Mouse (Mus musculus): ENCODE measurements at regions not wholly inside any gene's neighbourhood (a gene's known extent, or its start where the extent isn't known, plus 50 kb on each side); places are given as distances from the start of the nearest gene placed in this dataset.

DNA sequence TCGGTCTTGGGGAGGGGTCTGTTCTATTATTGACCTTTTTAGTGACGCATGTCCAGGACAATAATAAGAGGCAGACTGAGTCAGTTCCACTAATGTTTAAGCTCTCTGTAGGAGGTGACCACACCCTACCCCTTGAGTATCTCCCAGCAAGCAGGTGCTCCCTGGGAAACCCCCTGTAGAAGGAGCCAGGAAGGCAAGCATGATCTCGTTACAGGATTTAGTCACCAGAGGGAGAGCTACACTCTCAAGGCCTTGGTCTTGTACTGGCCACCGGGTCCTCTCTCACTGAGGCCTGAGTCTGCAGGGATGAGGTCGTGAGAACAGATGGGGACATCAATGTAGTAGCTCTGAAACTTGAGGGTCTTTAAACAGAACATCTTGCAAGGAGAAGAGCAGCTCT, 55.3 kb upstream of the Ccnd2 start:
- 78% methylated on average over 5 of the region's 5 CpGs for WGBS
- H3K4me3 ChIP-seq (ENCODE audit: insufficient read depth, low read depth, low read length) = no peak overlapping the region
- no peak overlapping the region for H3K27ac ChIP-seq (ENCODE audit: insufficient read depth, low read depth, low read length)
- no peaks in the 10 kb centered on the region for H3K4me1 ChIP-seq (ENCODE audit: control insufficient read depth, insufficient read depth, low read length)
- no peak for TF ChIP-seq POLR2A (IDR thresholded peaks at IDR 0.05; ENCODE audit: insufficient read depth, low read depth, low read length)
- no peak for TF ChIP-seq CTCF (IDR thresholded peaks at IDR 0.05; ENCODE audit: insufficient read depth, low read depth, low read length)

DNA sequence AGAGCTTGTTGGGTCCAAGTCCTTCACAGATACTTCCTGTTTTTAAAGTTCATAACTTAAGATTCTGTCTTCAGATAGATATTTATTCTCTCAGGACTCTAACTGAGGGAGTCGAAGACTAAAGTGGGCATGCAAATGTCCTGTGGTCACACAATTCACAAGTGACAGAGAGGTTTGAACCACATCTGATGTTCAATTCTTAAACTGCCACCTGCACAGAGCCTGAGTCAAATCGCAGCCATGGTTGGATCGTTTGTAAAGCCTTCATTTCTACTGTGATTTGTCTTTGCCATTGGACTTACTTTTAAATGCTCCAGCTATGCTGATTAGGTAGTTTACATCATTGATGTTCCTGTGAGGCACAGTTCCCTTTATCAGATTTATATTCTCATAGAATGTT, 61.4 kb upstream of the Ccnd2 start:
- whole genome bisulfite sequencing = 93% methylated on average over 3 of the region's 3 CpGs

DNA sequence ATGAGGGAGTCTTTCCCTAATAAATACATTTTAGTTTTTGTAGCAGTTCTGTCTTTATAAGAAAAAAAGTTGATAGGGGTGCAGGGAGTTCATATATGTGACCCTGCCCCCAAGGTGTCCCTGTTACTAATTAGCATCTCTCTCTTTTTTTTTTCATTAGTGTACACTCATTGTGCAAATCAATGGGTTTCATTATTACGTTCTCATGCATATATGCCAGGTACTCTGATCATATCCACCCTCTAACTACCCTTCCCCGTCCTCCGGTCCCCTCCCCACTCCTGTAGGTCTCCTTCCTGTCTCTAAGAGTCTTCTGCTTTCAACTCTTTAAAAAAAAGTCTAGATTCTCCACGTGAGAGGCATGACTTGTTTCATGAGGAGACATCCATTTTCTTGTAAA, 63.9 kb upstream of the Ccnd2 start:
- no peak overlapping the region for H3K4me3 ChIP-seq (ENCODE audit: insufficient read depth, low read depth, low read length)
- H3K4me1 ChIP-seq (ENCODE audit: control insufficient read depth, insufficient read depth, low read length) = peaks cover 2% of the 10 kb centered on the region; the same call in 1 of the 2 replicates
- TF ChIP-seq POLR2A (IDR thresholded peaks at IDR 0.05; ENCODE audit: insufficient read depth, low read depth, low read length) (no peak), CTCF (IDR thresholded peaks at IDR 0.05; ENCODE audit: insufficient read depth, low read depth, low read length) (no peak)
- WGBS = 75% methylated on average over 4 of the region's 4 CpGs
- no peak overlapping the region for H3K27ac ChIP-seq (ENCODE audit: insufficient read depth, low read depth, low read length)

More for the DNA sequence above, 61.4 kb upstream of the Ccnd2 start:
- Histone ChIP-seq H3K27ac (ENCODE audit: insufficient read depth, low read depth, low read length) (no peak overlapping the region), H3K4me1 (ENCODE audit: control insufficient read depth, insufficient read depth, low read length) (no peaks in the 10 kb centered on the region), H3K4me3 (ENCODE audit: insufficient read depth, low read depth, low read length) (no peak overlapping the region)
- TF ChIP-seq POLR2A (IDR thresholded peaks at IDR 0.05; ENCODE audit: insufficient read depth, low read depth, low read length) = no peak
- no peak for TF ChIP-seq CTCF (IDR thresholded peaks at IDR 0.05; ENCODE audit: insufficient read depth, low read depth, low read length)

DNA sequence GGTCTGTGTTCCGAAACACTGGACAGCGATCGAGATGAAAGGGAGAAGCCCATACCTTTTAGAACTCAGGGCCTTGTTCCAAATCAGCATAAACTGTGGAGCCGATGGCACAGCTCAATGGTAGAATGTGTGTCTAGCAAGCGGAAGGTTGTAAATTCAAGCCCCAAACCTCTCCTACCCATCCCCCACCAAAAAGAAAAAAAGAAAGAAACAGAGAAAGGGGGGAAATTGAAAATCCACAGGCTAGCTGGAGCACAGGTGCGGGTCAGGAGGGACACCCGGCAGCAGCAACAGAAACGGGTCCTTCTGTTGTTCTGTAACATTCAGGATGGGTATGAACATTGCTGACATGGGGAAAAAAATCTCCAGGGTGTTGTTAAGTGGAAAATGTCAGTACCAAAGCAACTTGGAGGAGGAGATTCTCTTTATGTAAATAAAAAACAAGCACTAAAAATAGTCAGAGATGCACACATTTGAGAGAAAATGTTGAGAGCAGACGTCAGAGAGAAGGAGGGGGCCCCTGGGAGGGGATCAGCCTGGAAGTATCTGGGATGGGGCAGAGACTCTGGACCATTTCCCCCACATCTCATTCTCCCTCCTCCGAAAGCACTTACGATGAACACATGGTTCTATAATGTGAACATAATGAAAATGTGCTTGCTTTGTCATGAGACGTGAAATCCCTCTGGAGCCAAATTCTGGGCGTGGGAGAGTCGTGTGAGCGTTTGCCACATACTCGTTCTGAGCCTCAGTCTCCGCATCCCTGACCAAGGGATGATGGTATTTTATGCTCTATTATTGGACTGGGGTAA, 66.8 kb upstream of the Ccnd2 start:
- Histone ChIP-seq H3K27ac (ENCODE audit: insufficient read depth, low read depth, low read length) (no peak overlapping the region), H3K4me3 (ENCODE audit: insufficient read depth, low read depth, low read length) (no peak overlapping the region), H3K4me1 (ENCODE audit: control insufficient read depth, insufficient read depth, low read length) (peaks cover 2% of the 10 kb centered on the region; the same call in 1 of the 2 replicates)
- TF ChIP-seq CTCF (IDR thresholded peaks at IDR 0.05; ENCODE audit: insufficient read depth, low read depth, low read length) (no peak), POLR2A (IDR thresholded peaks at IDR 0.05; ENCODE audit: insufficient read depth, low read depth, low read length) (no peak)
- 55% methylated on average over 17 of the region's 17 CpGs for WGBS

DNA sequence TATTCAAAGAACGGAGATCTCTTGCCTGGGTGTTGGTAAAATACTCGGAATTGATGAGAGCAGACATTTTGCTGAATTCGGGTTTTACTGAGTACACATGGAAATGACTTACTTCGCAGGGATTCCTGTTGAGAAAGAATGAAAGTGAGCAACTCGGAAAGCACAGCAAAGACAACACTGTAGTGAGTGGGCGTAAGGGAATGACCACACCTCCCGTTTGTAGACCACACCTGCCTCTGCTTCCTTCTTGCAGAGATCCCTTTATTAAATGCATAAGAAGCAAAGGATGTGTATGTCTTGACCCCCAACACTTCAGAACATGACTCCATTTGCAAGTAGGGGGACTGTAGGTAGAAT, 67.4 kb upstream of the Ccnd2 start:
- TF ChIP-seq CTCF (IDR thresholded peaks at IDR 0.05; ENCODE audit: insufficient read depth, low read depth, low read length) = no peak
- no peak for TF ChIP-seq POLR2A (IDR thresholded peaks at IDR 0.05; ENCODE audit: insufficient read depth, low read depth, low read length)
- Histone ChIP-seq H3K4me3 (ENCODE audit: insufficient read depth, low read depth, low read length) (no peak overlapping the region), H3K4me1 (ENCODE audit: control insufficient read depth, insufficient read depth, low read length) (peaks cover 2% of the 10 kb centered on the region; the same call in 1 of the 2 replicates), H3K27ac (ENCODE audit: insufficient read depth, low read depth, low read length) (no peak overlapping the region)
- WGBS = 68% methylated on average over 7 of the region's 7 CpGs

DNA sequence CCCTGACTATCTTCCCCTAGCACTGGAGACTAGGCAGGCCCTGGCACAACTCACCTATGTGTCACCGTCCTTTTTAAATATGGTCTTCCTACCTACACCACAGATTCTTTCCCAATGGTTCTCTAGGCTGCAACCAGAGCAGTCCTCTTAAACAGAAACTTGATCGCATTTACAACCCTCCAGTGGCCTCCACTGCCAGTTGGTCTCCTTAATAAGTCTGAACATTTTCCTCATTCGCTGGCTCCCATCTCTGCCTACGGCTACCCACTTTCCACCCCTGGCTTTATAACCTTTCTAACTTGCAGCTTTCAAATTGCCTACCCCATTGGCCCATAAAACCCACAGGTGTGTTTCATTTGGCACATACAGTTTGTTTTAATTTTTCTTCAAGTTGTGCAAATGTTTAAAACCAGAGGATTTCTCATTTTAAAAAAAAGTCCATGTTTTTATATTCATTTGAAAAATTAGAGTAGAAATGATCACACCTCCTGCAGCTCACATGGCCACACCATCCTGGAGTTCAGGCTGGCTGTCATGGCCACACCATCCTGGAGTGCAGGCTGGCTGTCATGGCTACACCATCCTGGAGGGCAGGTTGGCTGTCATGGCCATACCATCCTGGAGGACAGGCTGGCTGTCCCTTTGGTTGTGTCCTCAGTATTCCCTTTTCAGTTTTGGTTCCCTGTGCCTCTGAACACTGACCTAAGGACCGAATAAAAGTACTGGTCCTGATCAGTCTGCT, 74.4 kb upstream of the Ccnd2 start:
- Histone ChIP-seq H3K4me3 (ENCODE audit: insufficient read depth, low read depth, low read length) (no peak overlapping the region), H3K4me1 (ENCODE audit: control insufficient read depth, insufficient read depth, low read length) (no peaks in the 10 kb centered on the region), H3K27ac (ENCODE audit: insufficient read depth, low read depth, low read length) (no peak overlapping the region)
- TF ChIP-seq POLR2A (IDR thresholded peaks at IDR 0.05; ENCODE audit: insufficient read depth, low read depth, low read length) (no peak), CTCF (IDR thresholded peaks at IDR 0.05; ENCODE audit: insufficient read depth, low read depth, low read length) (no peak)
- 90% methylated on average over 5 of the region's 5 CpGs for WGBS

DNA sequence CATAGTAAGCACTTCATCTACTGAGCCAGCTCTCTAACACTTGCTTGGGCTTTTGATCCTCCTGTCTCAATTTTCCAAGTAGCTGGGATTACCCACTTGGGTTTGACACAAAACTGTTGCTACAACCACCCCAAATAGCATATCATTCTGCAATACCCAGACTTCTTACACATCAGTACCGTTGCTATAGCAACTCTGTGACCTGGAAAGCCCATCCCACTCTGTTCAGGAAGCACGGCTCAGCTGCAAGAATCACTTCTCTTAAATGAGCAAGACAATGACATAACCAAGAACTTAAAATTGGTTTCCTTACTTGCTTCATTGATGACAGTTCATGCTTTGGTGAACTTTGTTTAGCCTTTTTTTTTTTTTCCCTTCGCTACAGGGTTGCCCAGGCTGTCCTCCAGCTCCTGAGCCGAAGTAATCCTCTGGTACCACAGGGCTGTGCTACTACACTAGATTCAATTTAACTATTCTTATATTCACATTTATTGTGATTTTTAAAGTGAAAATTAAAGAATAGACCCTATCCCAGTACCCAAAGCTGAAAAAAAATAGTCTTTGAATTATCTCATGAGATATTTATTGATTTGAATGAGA, 84.6 kb upstream of the Ccnd2 start:
- WGBS = 69% methylated on average over 4 of the region's 4 CpGs
- no peak overlapping the region for H3K27ac ChIP-seq (ENCODE audit: insufficient read depth, low read depth, low read length)
- no peak for TF ChIP-seq CTCF (IDR thresholded peaks at IDR 0.05; ENCODE audit: insufficient read depth, low read depth, low read length)
- no peak for TF ChIP-seq POLR2A (IDR thresholded peaks at IDR 0.05; ENCODE audit: insufficient read depth, low read depth, low read length)
- H3K4me3 ChIP-seq (ENCODE audit: insufficient read depth, low read depth, low read length) = no peak overlapping the region
- no peaks in the 10 kb centered on the region for H3K4me1 ChIP-seq (ENCODE audit: control insufficient read depth, insufficient read depth, low read length)

DNA sequence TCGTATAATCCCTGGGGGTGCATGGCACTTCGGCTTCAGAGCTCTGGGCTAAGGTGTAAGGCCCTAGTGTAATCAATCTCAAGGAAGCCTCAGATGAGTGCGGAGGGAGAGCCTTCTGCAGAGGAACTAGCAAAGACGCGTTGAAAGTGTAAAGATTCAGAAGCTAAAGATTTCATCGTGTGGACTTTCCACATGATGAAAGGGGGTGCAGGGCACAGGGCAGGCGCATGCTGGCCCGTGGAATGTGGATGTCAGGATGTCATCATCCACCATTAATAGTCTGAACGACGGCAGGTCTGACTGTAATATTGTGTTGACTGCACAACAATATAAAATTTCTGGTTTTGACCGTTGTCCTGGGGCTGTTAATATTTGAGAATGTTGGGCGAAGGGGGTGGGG, 85.2 kb upstream of the Ccnd2 start:
- WGBS = 95% methylated on average over 12 of the region's 12 CpGs
- Histone ChIP-seq H3K4me3 (ENCODE audit: insufficient read depth, low read depth, low read length) (no peak overlapping the region), H3K4me1 (ENCODE audit: control insufficient read depth, insufficient read depth, low read length) (no peaks in the 10 kb centered on the region), H3K27ac (ENCODE audit: insufficient read depth, low read depth, low read length) (no peak overlapping the region)
- TF ChIP-seq POLR2A (IDR thresholded peaks at IDR 0.05; ENCODE audit: insufficient read depth, low read depth, low read length) = no peak
- no peak for TF ChIP-seq CTCF (IDR thresholded peaks at IDR 0.05; ENCODE audit: insufficient read depth, low read depth, low read length)
